Mouse (Mus musculus): ENCODE data around the gene Gm10770.
"Not testable (repeated sequence)": the region's sequence is repeated elsewhere in the genome, so short reads cannot be mapped to it uniquely, and the experiment has no call there.

GRCm38 (mm10) chr2:150179579-150179978 lies at the start of gene Gm10770:
- not testable (repeated sequence) for TF ChIP-seq GATA1 (IDR thresholded peaks at IDR 0.05; ENCODE audit: borderline replicate concordance, low read length); FLI1 (IDR thresholded peaks at IDR 0.05; ENCODE audit: low read length)
